ENCODE assay signal across 16 mouse cellular contexts in genomic region chr13:68984000-68984399, GRCm38 (mm10). TPM values are rescaled to one million over a fixed set of nuclear protein-coding genes. Genes with fewer than 3 reads are reported as not detected.
DNase-seq lines count a peak whose midpoint lies in the region; ATAC-seq and TF ChIP-seq lines count a peak whose summit lies in the region.
"Had no signal": no experiment of that assay in that cellular context is flagged by ENCODE, and none has a peak within 500 bp of the region (broad histone marks: within the 10 kb centered on the region; RNA-seq: fewer than 3 reads in every experiment).

No protein-coding gene starts in this region.

- no peak for TF ChIP-seq CTCF in left cerebral cortex, adult 2 months (IDR thresholded peaks at IDR 0.05)
- TF ChIP-seq CTCF in gastrocnemius, adult 2 months (IDR thresholded peaks at IDR 0.05), result no peak

- no peak for TF ChIP-seq POLR2A in limb, embryonic 14.5 days (IDR thresholded peaks at IDR 0.05; ENCODE audit: borderline replicate concordance, extremely low read depth, insufficient read depth, insufficient read length)

- H3K4me3 ChIP-seq in left cerebral cortex, adult 2 months, result no peak overlapping the region
- peak overlapping the region; percentile 63 for H3K4me3 ChIP-seq in gastrocnemius, adult 2 months
- H3K4me3 ChIP-seq in limb, embryonic 14.5 days (replicated peaks; ENCODE audit: low read length), result no peak overlapping the region
- H3K4me3 ChIP-seq in hindbrain, embryonic 11.5 days (ENCODE audit: low read depth, low read length), result no peak overlapping the region
- H3K4me3 ChIP-seq: heart, adult 2 months; heart, embryonic 15.5 days; hindbrain, embryonic 12.5 days; kidney, embryonic 15.5 days; midbrain, embryonic 13.5 days had no signal

- ATAC-seq in limb, embryonic 14.5 days (ENCODE audit: low FRiP score, low read depth), result no peak
- ATAC-seq in hindbrain, embryonic 11.5 days (ENCODE audit: low FRiP score), result no peak
- ATAC-seq: inflammation-experienced regulatory T-cells, adult 6 months; midbrain, embryonic 13.5 days had no signal

- no peak overlapping the region for H3K9ac ChIP-seq in limb, embryonic 14.5 days (ENCODE audit: low read depth, low read length, severe bottlenecking)
- no peak overlapping the region for H3K9ac ChIP-seq in hindbrain, embryonic 11.5 days (ENCODE audit: low read depth, low read length)
- H3K9ac ChIP-seq: heart, embryonic 15.5 days; hindbrain, embryonic 12.5 days; kidney, embryonic 15.5 days; midbrain, embryonic 13.5 days had no signal

- peaks cover 11% of the 10 kb centered on the region; the same call in 1 of the 2 replicates for H3K4me1 ChIP-seq in limb, embryonic 14.5 days (ENCODE audit: control insufficient read depth, insufficient read depth, low read length)
- H3K4me1 ChIP-seq in hindbrain, embryonic 11.5 days (replicated peaks; ENCODE audit: control insufficient read depth, insufficient read depth, low read length), result no peaks in the 10 kb centered on the region
- H3K4me1 ChIP-seq: heart, embryonic 15.5 days; hindbrain, embryonic 12.5 days; kidney, embryonic 15.5 days; midbrain, embryonic 13.5 days had no signal

- DNase-seq in adrenal gland, postnatal 14 days, result peak; percentile 12
- DNase-seq in adrenal gland, postnatal 25 days, result no peak
- no peak for DNase-seq in left cerebral cortex, adult 2 months (ENCODE audit: extremely low spot score in 1 of 2, low spot score in 2 of 2)
- no peak for DNase-seq in left cerebral cortex, postnatal 36 days (ENCODE audit: low spot score in 2 of 2)
- DNase-seq in gastrocnemius, adult 2 months, result peak; percentile 79
- DNase-seq in limb, embryonic 14.5 days (ENCODE audit: low spot score), result no peak
- DNase-seq in hindbrain, embryonic 11.5 days (ENCODE audit: low spot score), result no peak
- DNase-seq in thymus, postnatal 4 days, result no peak
- DNase-seq: cerebellum, adult 11 months; heart, adult 2 months; layer of hippocampus, postnatal 36 days had no signal

- H3K27ac ChIP-seq in left cerebral cortex, adult 2 months, result peak overlapping the region; percentile 33; the same call in 1 of the 2 replicates
- peak overlapping the region; percentile 90 for H3K27ac ChIP-seq in gastrocnemius, adult 2 months
- no peak overlapping the region for H3K27ac ChIP-seq in limb, embryonic 14.5 days (replicated peaks; ENCODE audit: low read depth, low read length)
- H3K27ac ChIP-seq in hindbrain, embryonic 11.5 days (ENCODE audit: low read depth, low read length), result no peak overlapping the region
- H3K27ac ChIP-seq: heart, adult 2 months; heart, embryonic 15.5 days; hindbrain, embryonic 12.5 days; kidney, embryonic 15.5 days; midbrain, embryonic 13.5 days had no signal

- H3K9me3 ChIP-seq in limb, embryonic 14.5 days (ENCODE audit: control insufficient read depth, low read length), result no peaks in the 10 kb centered on the region
- H3K9me3 ChIP-seq in hindbrain, embryonic 11.5 days (ENCODE audit: control insufficient read depth, low read length), result no peaks in the 10 kb centered on the region
- H3K9me3 ChIP-seq: heart, embryonic 15.5 days; hindbrain, embryonic 12.5 days; kidney, embryonic 15.5 days; midbrain, embryonic 13.5 days had no signal

- H3K4me2 ChIP-seq in limb, embryonic 14.5 days (replicated peaks; ENCODE audit: low read depth, low read length, severe bottlenecking), result 0 out of 2 replicates have a peak overlapping the region, but pooled peaks have one; percentile 6
- H3K4me2 ChIP-seq in hindbrain, embryonic 11.5 days (replicated peaks; ENCODE audit: low read depth, low read length), result no peak overlapping the region
- H3K4me2 ChIP-seq: heart, embryonic 15.5 days; hindbrain, embryonic 12.5 days; kidney, embryonic 15.5 days; midbrain, embryonic 13.5 days had no signal

- no peaks in the 10 kb centered on the region for H3K36me3 ChIP-seq in limb, embryonic 14.5 days (ENCODE audit: control insufficient read depth, insufficient read depth, low read length)
- no peaks in the 10 kb centered on the region for H3K36me3 ChIP-seq in hindbrain, embryonic 11.5 days (ENCODE audit: control insufficient read depth, insufficient read depth, low read length)
- H3K36me3 ChIP-seq: heart, embryonic 15.5 days; hindbrain, embryonic 12.5 days; kidney, embryonic 15.5 days; midbrain, embryonic 13.5 days had no signal

- intact Hi-C loops in left cerebral cortex, adult 2 months (cut with DNase I), result no loop called here
- intact Hi-C loops in left cerebral cortex, postnatal 36 days (cut with DNase I), result no loop called here
- intact Hi-C loops in gastrocnemius, adult 2 months (cut with DNase I), result no loop called here

- 65% methylated on average over 15 of the region's 15 CpGs for WGBS in limb, embryonic 14.5 days
- WGBS in hindbrain, embryonic 11.5 days, result 82% methylated on average over 15 of the region's 15 CpGs

- H3K27me3 ChIP-seq in limb, embryonic 14.5 days (ENCODE audit: control insufficient read depth, insufficient read depth, low read length), result no peaks in the 10 kb centered on the region
- no peaks in the 10 kb centered on the region for H3K27me3 ChIP-seq in hindbrain, embryonic 11.5 days (ENCODE audit: control insufficient read depth, insufficient read depth, low read length)
- H3K27me3 ChIP-seq: heart, embryonic 15.5 days; hindbrain, embryonic 12.5 days; kidney, embryonic 15.5 days; midbrain, embryonic 13.5 days had no signal

RNA-seq across cellular contexts. Expression of gene Adcy2, which starts 15.3 kb away (rescaled TPM):
- 0.93 and 1.4 TPM in 2 replicates for total RNA-seq in adrenal gland, postnatal 14 days (2021)
- 0.48 and 0.52 TPM in 2 replicates for total RNA-seq in adrenal gland, postnatal 25 days (2021)
- 100 to 1,000 TPM; 130 to 135 TPM for total RNA-seq in left cerebral cortex, adult 2 months (2021)
- 100 to 1,000 TPM; 125 to 145 TPM for total RNA-seq in left cerebral cortex, postnatal 36 days (2021)
- total RNA-seq in gastrocnemius, adult 2 months (2021), result 10 to 100 TPM; 37.7 to 44.8 TPM
- 16.0 and 17.7 TPM in 2 replicates for polyA plus RNA-seq in limb, embryonic 14.5 days (2012; rRNA removed)
- polyA plus RNA-seq in limb, embryonic 14.5 days (2014; fragmentation: Nextera tagmentation; extraction: Ambion mirVana), result 12.8 TPM in 2 replicates
- 2.9 and 3.3 TPM in 2 replicates for polyA plus RNA-seq in hindbrain, embryonic 11.5 days (2014; fragmentation: Nextera tagmentation; extraction: Ambion mirVana)
- polyA plus RNA-seq: inflammation-experienced regulatory T-cells, adult 6 months had no signal

Comparison
In these comparisons a context has a peak if more than half of its experiments do, and no peak if none do; other contexts are left out.
1. DNase-seq: peak in adrenal gland, postnatal 14 days (single experiment) and gastrocnemius, adult 2 months (single experiment); none in adrenal gland, postnatal 25 days (single experiment), left cerebral cortex, adult 2 months (0 of 2), left cerebral cortex, postnatal 36 days (0 of 2), limb, embryonic 14.5 days (single experiment), hindbrain, embryonic 11.5 days (single experiment) and thymus, postnatal 4 days (single experiment).
2. H3K27ac ChIP-seq: peak in left cerebral cortex, adult 2 months (single experiment) and gastrocnemius, adult 2 months (single experiment); none in limb, embryonic 14.5 days (single experiment) and hindbrain, embryonic 11.5 days (single experiment).
3. RNA of gene Adcy2, which starts 15.3 kb away (total RNA-seq): 125 to 145 TPM in left cerebral cortex, postnatal 36 days, 130 to 135 TPM in left cerebral cortex, adult 2 months and 37.7 to 44.8 TPM in gastrocnemius, adult 2 months; 0.93 to 1.4 TPM in adrenal gland, postnatal 14 days and 0.48 to 0.52 TPM in adrenal gland, postnatal 25 days; every median in the first group is over 10 times any median in the second.